Mouse (Mus musculus) mammary gland, adult 2 months (tissue): ENCODE results near the gene Cuta. TPM values are rescaled to one million over a fixed set of nuclear protein-coding genes. Genes with fewer than 3 reads are reported as not detected.

Source experiments
- polyA plus RNA-seq: library from polyadenylated mRNA; depleted of rRNA; stranded (reverse); fragments of >200 nt; gene quantifications from 2 replicates; pipeline ENCODE4 v1.2.3, GENCODE M21; 2012; ENCODE audit warnings: low replicate concordance; rRNA removed

Cuta gene
- polyA plus RNA-seq = 162 and 300 TPM in 2 replicates

DNA sequence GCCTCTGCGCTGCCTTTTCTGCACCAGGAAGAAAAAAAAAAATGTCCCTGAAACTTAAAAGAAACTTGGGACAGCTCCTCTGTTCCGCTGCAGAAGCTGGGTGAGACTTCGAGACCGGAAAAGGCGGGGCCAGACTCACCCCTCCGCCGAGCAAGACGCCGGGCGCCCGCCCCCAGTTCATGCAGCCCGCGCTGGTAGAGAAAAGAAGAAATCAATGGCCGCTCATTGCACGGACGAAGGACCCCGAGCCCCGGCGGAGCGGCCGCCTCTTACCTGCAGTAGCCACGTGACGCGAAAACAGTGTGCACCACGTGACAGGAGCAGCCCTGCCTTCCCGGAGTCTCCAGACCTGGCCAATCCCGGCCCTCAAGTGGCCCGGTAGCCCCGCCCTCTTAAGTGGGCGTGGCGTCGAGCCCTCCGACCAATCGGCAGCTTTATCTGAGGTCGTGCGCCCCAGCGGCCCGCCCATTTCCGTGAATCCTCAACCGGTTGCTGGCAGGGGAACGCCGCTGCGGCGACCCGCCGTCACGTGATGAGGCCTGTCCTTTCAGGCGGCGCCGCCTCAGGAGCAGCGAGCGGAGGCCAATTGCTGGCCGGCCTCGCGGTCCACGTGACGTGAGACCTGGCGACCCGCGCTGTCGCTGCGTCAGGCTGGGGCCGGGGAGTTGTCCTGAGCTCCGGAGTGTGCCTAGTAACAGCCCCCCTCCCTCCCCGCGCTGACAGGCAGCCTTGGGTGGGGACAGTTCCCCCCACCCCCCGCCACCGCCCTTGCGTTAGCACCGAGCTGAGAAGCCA lies at the start of gene Cuta:
TSS of gene Cuta (minus strand) at position 392 of the 795 bp plus-strand sequence.

DNA sequence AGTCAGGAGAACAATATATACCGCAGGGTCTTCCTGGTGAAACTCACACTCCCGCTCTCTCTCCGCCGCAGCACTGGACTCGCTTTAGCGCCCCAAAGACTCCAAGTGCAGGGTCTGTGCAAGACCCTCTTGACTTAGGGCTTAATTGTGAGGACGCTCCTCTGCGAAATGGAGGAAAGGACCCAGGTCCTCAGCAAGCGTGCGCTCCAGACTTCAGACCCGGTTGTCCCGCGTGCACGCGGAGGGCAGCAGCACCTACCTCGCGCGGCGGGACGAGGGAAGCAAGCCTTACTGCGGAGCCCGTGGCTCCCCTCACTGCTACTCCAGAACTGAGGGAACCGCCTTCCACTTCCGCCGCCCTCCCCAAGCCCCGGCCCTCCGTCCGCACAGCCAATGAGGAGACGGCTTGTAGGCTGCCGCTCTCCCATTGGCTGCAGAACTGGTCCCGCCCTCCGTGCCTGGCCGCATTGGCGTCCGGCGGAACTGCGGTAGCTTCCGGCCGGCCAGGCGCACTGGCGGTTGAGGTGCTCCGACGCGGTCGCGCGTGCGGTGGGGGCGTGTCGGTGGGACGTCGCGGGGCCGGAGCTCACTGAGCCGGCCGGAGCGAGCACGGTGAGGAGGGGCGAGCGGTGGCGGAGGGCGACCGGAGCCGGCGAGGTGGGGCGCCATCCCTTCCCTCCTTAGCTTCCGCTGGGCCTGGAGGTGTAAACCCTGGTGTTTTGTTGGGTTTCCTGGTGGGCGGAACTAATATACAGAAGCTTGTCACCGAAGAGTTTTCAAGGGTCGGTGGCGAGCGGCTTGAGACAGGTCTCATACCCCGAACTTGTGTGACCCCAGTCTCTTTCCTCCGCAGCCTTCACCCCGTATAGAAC lies 33.6 kb upstream of the Cuta start, which contains the start of gene Zbtb9:
TSS of gene Zbtb9 (plus strand) at position 465 of the 872 bp plus-strand sequence.

DNA sequence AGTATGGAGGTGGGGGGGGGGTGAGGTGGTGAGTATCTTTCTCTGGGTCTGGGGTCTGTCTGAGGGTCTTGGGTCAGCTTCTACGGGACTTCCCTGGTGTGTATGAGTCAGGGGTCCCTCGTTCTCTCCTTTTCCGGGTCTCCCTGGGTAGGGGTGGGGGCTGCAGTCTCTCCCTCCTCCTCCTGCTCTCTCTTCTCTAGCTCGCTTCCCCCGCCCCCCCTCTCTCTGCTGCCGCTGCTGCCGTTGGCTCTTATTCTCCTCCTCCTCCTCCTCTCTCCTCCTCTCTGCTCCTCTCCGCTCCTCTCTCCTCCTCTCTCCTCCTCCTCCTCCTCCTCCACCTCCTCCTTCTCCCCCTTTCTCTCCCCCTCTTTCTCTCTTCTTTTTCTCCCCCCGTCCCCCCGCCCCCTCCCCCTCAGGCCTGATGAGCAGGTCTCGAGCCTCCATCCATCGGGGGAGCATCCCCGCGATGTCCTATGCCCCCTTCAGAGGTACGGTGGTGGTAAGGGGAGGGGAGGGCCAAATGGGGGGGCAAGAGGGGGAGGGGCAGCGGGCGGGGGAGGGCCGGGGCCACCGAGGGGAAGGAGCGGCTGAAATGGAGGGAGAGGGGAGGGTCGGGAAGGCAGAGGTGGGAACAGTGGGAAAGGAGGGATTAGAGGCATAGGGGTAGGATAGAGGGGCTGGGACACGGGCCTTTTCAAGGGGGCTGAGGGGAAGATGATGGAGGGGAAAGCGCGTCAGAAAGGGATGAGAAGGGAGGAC lies 1.8 kb upstream of the Cuta start, which contains the start of gene Syngap1:
TSS of gene Syngap1 (plus strand) at position 223 of the 759 bp plus-strand sequence.

DNA sequence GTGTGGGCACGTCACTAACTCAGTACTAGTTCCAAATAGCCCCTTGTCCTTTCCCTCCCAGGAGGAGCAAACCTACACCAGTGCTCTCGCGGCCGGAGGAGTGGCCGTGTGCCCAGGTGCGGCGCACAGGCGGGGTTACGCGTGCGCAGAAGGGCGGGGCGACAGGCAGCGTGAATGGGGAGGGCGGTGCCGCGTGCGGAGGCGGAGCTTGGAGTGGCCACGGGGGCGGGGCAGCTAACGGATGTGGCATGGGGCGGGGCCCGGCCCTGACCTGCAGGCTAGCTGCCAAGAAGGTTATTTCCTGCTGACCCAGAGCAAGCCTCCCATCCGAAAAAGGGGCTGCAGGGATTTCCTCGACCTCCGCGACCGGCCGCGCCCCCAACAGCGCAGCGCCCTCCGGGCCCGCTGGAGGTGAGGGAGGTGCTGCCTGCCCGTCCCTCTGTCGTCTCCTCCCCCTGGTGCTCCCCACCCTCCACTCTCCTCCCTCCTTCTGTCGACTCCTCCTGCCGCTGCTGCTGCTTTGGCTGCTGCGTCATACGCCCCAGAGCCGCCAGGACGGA lies 6.5 kb downstream of the Cuta start, which contains the start of gene Phf1:
TSS of gene Phf1 (plus strand) at position 214 of the 560 bp plus-strand sequence.

DNA sequence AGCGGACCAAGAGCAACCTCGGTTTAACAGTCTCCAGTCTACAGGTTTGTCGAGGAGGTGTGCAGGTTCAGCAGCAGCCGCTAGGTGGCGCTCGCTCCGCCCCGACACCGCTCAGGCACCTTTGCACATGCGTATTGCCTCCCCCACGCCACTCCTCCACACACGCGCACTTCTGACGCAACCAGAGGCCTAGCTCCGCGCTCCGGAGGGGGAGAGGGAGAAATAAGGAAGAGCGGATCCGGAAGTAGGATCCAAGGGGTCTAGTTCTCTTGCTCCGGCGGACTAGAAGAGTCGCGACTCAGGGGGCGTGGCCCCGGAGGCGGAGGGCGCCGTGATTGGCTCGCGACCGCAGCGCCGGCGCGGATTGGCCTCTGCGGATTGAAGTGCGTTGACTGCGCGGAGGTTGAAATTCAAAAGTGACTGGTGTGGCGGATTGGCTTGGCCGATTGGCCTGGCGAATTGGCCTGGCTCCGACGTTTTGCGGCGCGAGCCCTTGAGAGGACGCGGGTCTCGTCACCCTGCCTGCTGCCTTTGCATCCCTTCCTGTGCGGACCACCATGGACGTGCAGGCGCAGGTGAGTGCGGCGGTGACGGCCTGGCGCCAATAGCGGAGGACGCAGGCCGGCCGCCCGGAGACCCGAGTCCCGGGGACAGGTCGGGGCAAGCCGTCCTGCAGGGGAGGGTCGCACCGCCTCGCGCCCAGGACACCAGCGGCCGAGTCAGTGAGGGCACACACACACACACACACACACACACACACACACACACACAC lies 22.5 kb downstream of the Cuta start, which contains the start of gene Kifc5b:
TSS of gene Kifc5b (plus strand) at position 381 of the 772 bp plus-strand sequence.

Other genes starting within 250 kb of the Cuta start
- gene Crebrf, start 223.9 kb downstream of the Cuta start, polyA plus RNA-seq = 3.7 and 9.4 TPM in 2 replicates
- 16.9 and 22.9 TPM in 2 replicates for gene Bnip1, start 158.5 kb downstream of the Cuta start, polyA plus RNA-seq
- not detected in 2 replicates for gene Nkx2-5, start 94.6 kb downstream of the Cuta start, polyA plus RNA-seq
- gene Kifc5b, start 22.5 kb downstream of the Cuta start, polyA plus RNA-seq = 0.98 and 2.9 TPM in 2 replicates
- gene Phf1, start 6.5 kb downstream of the Cuta start, polyA plus RNA-seq = 67.9 and 147 TPM in 2 replicates
- 24.7 and 34.3 TPM in 2 replicates for gene Syngap1, start 1.7 kb upstream of the Cuta start, polyA plus RNA-seq
- gene Zbtb9, start 33.6 kb upstream of the Cuta start, polyA plus RNA-seq = 11.9 and 20.7 TPM in 2 replicates
- 59.1 and 66.6 TPM in 2 replicates for gene Bak1, start 89.4 kb upstream of the Cuta start, polyA plus RNA-seq
- gene Itpr3, start 117.7 kb upstream of the Cuta start, polyA plus RNA-seq = 14.7 and 32.4 TPM in 2 replicates
- gene Uqcc2, start 194.3 kb upstream of the Cuta start, polyA plus RNA-seq = 119 and 149 TPM in 2 replicates
- gene Ip6k3, start 228.2 kb upstream of the Cuta start, polyA plus RNA-seq = 1.2 and 5.4 TPM in 2 replicates